Mouse (Mus musculus): ENCODE results near the gene Cdcp1.

DNA sequence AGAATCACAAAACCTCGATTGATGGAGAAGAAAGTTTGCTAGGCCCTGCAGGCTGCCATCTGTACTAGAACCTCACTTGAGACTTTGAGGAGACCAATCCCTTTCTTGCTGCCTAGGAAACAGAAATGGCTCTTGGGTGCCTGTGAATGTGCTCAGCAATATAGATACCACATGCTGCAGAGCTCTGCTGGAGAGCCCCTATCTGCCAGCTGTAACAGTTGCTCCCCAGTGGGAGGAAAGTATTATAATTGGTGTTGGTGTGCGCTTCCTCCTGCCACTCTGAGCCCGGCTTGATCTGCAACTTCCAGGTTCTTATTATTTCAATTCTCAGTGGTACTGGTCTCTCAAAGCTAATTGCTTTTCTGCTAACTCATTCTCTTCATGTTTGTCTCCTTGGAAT lies 92.8 kb downstream of the Cdcp1 start:
- TF ChIP-seq CTCF (conservative IDR thresholded peaks at IDR 0.05; ENCODE audit: insufficient read depth, insufficient read length, low read depth, low read length) = no peak
- TF ChIP-seq POLR2A (IDR thresholded peaks at IDR 0.05; ENCODE audit: low read depth, low read length) = no peak

Data from kidney, adult 2 months (tissue).